Mouse (Mus musculus) megakaryocyte, embryonic 14.5 days (primary cell): ENCODE data around the gene 1700029F12Rik.

Source experiments
- FLI1 ChIP-seq: IDR thresholded peaks from 2 replicates; pipeline ENCODE4 v1.6.1; 2012; ENCODE audit warnings: low read length, inconsistent platforms, mixed read lengths
- GATA1 ChIP-seq: IDR thresholded peaks from 3 replicates; pipeline ENCODE4 v1.6.1; 2012; ENCODE audit warnings: mixed read lengths, low read length, inconsistent platforms, borderline replicate concordance

DNA sequence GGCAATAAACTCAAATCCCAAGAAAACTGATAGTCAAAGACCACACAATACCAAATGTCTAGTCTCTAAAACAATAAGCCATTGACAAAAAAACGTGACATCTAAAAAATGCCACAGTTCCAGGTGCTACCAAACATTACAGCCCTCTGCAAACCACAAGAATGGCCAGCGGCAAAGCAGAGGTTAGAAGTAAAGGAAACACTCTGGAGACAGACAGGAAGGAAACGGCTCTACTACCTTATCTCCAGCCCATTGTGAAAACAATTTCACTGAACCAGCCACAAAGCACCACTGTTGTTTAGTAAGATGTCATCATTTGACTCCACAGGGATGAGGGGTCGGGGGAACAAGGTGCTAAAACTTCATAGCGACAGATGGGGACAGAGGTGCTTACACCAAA is 38.9 kb downstream of the 1700029F12Rik start:
- TF ChIP-seq FLI1: no peak
- TF ChIP-seq GATA1: no peak
